Mouse (Mus musculus) kidney, postnatal 14 days (tissue): ENCODE measurements around the gene Ndrg4.
"Not testable (repeated sequence)": the region's sequence is repeated elsewhere in the genome, so short reads cannot be mapped to it uniquely, and the experiment has no call there.

Experiments used
- DNase-seq: peaks from one replicate; pipeline ENCODE4 v3.0.0; 2022; ENCODE audit warnings: mixed read lengths

The Ndrg4 gene

GRCm38 (mm10) chr8:95676631-95677030 is at the start of gene Ndrg4:
Ndrg4 (plus strand) TSS chr8:95676980.
- DNase-seq, result no peak

GRCm38 (mm10) chr8:95632840-95633239 is 43.9 kb upstream of the Ndrg4 start:
- DNase-seq, result no peak

GRCm38 (mm10) chr8:95633262-95634062 is 43.3 kb upstream of the Ndrg4 start, which contains the start of gene Gins3:
Gins3 (plus strand) TSS chr8:95633453.
- DNase-seq, result peak; percentile 95

- DNase-seq, result no peak
These were observed 42.8 kb upstream of the Ndrg4 start for GRCm38 (mm10) chr8:95634063-95634340.

GRCm38 (mm10) chr8:95644942-95645341 is 31.8 kb upstream of the Ndrg4 start:
- DNase-seq, result no peak

GRCm38 (mm10) chr8:95648251-95648650 is 28.5 kb upstream of the Ndrg4 start:
- no peak for DNase-seq

GRCm38 (mm10) chr8:95653351-95653750 is 23.4 kb upstream of the Ndrg4 start:
- DNase-seq, result no peak

- no peak for DNase-seq
These were observed 20.9 kb upstream of the Ndrg4 start for GRCm38 (mm10) chr8:95655831-95656230.

- no peak for DNase-seq
These were observed 20.3 kb upstream of the Ndrg4 start for GRCm38 (mm10) chr8:95656316-95657002.

- no peak for DNase-seq
These were observed 19.3 kb upstream of the Ndrg4 start for GRCm38 (mm10) chr8:95657523-95657922.

- no peak for DNase-seq
These were observed 16.4 kb upstream of the Ndrg4 start for GRCm38 (mm10) chr8:95660334-95660882.

- DNase-seq, result no peak
These were observed 15.7 kb upstream of the Ndrg4 start for GRCm38 (mm10) chr8:95661085-95661484.

GRCm38 (mm10) chr8:95661575-95661974 is 15.2 kb upstream of the Ndrg4 start:
- DNase-seq, result no peak

- DNase-seq, result no peak
These were observed 13.7 kb upstream of the Ndrg4 start for GRCm38 (mm10) chr8:95662885-95663598.

- DNase-seq, result no peak
These were observed 13.2 kb upstream of the Ndrg4 start for GRCm38 (mm10) chr8:95663599-95663949.

GRCm38 (mm10) chr8:95665813-95666452 is 10.8 kb upstream of the Ndrg4 start:
- DNase-seq, result not testable (repeated sequence)

GRCm38 (mm10) chr8:95668163-95668958 is 8.4 kb upstream of the Ndrg4 start:
- no peak for DNase-seq

- no peak for DNase-seq
These were observed 6.8 kb upstream of the Ndrg4 start for GRCm38 (mm10) chr8:95669967-95670366.

- no peak for DNase-seq
These were observed 4.9 kb upstream of the Ndrg4 start for GRCm38 (mm10) chr8:95671861-95672260.

GRCm38 (mm10) chr8:95672811-95673210 is 4.0 kb upstream of the Ndrg4 start:
- no peak for DNase-seq

- DNase-seq, result peak; percentile 12
These were observed 827 bp downstream of the Ndrg4 start for GRCm38 (mm10) chr8:95677591-95678023.

GRCm38 (mm10) chr8:95678024-95678611 is 1.3 kb downstream of the Ndrg4 start:
- DNase-seq, result no peak
